Mouse (Mus musculus): ENCODE data around the gene Arhgap20. TPM values are rescaled to one million over a fixed set of nuclear protein-coding genes. Genes with fewer than 3 reads are reported as not detected.
A peak's percentile ranks its signal among the peaks of the same experiment; 100 is the strongest.

The Arhgap20 gene
- polyA plus RNA-seq, 1 experiment from 2014 or later: 9.7 TPM

- H3K9ac ChIP-seq (ENCODE audit: low read length): no peak overlapping the region
- H3K27ac ChIP-seq (ENCODE audit: low read length): no peak overlapping the region
- 44% methylated on average over 7 of the region's 7 CpGs for WGBS
- ATAC-seq (ENCODE audit: low read depth): no peak
- H3K27me3 ChIP-seq (ENCODE audit: control insufficient read depth, insufficient read depth, low read depth, low read length): no peaks in the 10 kb centered on the region
- no peaks in the 10 kb centered on the region for H3K9me3 ChIP-seq (ENCODE audit: control insufficient read depth, low read length)
- peaks cover 7% of the 10 kb centered on the region; the same call in 1 of the 2 replicates for H3K36me3 ChIP-seq (ENCODE audit: control insufficient read depth, insufficient read depth, low read length)
- H3K4me1 ChIP-seq (replicated peaks; ENCODE audit: control insufficient read depth, insufficient read depth, low read length): peaks cover 5% of the 10 kb centered on the region; the same call in 1 of the 2 replicates
- no peak overlapping the region for H3K4me2 ChIP-seq (ENCODE audit: low read depth, low read length)
- H3K4me3 ChIP-seq (ENCODE audit: low read length): no peak overlapping the region
These were observed 72.6 kb downstream of the Arhgap20 start for GRCm38 (mm10) chr9:51837716-51838115.

DNA sequence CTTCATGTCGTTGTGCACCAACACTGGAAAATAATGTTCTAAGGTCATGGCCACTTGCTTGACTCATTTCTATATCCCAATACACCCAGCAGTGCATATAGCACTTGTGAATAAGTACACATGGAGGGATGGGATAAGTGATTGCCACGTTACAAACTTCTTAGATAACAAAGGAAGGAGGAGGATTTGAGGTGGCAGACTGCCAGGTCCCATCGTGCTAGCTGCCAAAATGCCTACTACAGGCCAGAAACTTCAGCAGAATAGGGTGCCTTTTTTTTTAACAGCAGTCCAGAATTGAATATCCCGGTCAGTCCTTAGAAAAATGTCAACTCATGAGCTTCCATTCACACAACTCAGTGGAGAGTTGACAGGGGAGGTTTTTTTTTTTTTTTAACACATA, 78.1 kb downstream of the Arhgap20 start:
- peaks cover 2% of the 10 kb centered on the region; the same call in 1 of the 2 replicates for H3K4me1 ChIP-seq (replicated peaks; ENCODE audit: control insufficient read depth, insufficient read depth, low read length)

GRCm38 (mm10) chr9:51845796-51846195, 80.7 kb downstream of the Arhgap20 start:
- H3K27me3 ChIP-seq (ENCODE audit: control insufficient read depth, insufficient read depth, low read depth, low read length): no peaks in the 10 kb centered on the region
- WGBS: 88% methylated on average over 10 of the region's 10 CpGs

More for the DNA sequence above, 78.1 kb downstream of the Arhgap20 start:
- Histone ChIP-seq H3K27ac (ENCODE audit: low read length) (no peak overlapping the region), H3K4me3 (ENCODE audit: low read length) (no peak overlapping the region), H3K27me3 (ENCODE audit: control insufficient read depth, insufficient read depth, low read depth, low read length) (no peaks in the 10 kb centered on the region), H3K4me2 (ENCODE audit: low read depth, low read length) (no peak overlapping the region), H3K9me3 (ENCODE audit: control insufficient read depth, low read length) (no peaks in the 10 kb centered on the region), H3K9ac (ENCODE audit: low read length) (no peak overlapping the region), H3K36me3 (ENCODE audit: control insufficient read depth, insufficient read depth, low read length) (peaks cover 5% of the 10 kb centered on the region; the same call in 1 of the 2 replicates)
- no peak; the same call in 1 of the 2 replicates for ATAC-seq (ENCODE audit: low read depth)
- WGBS: 21% methylated on average over 4 of the region's 4 CpGs

GRCm38 (mm10) chr9:51853772-51854171, 88.6 kb downstream of the Arhgap20 start:
- Histone ChIP-seq H3K9me3 (ENCODE audit: control insufficient read depth, low read length) (no peaks in the 10 kb centered on the region), H3K4me2 (ENCODE audit: low read depth, low read length) (no peak overlapping the region), H3K27ac (ENCODE audit: low read length) (no peak overlapping the region), H3K9ac (ENCODE audit: low read length) (no peak overlapping the region), H3K36me3 (ENCODE audit: control insufficient read depth, insufficient read depth, low read length) (peaks cover 9% of the 10 kb centered on the region), H3K4me1 (replicated peaks; ENCODE audit: control insufficient read depth, insufficient read depth, low read length) (no peaks in the 10 kb centered on the region), H3K4me3 (ENCODE audit: low read length) (no peak overlapping the region), H3K27me3 (ENCODE audit: control insufficient read depth, insufficient read depth, low read depth, low read length) (no peaks in the 10 kb centered on the region)
- 89% methylated on average over 5 of the region's 5 CpGs for WGBS
- ATAC-seq (ENCODE audit: low read depth): no peak

More at GRCm38 (mm10) chr9:51845796-51846195, 80.7 kb downstream of the Arhgap20 start:
- Histone ChIP-seq H3K9me3 (ENCODE audit: control insufficient read depth, low read length) (no peaks in the 10 kb centered on the region), H3K9ac (ENCODE audit: low read length) (no peak overlapping the region), H3K4me2 (ENCODE audit: low read depth, low read length) (no peak overlapping the region), H3K4me1 (replicated peaks; ENCODE audit: control insufficient read depth, insufficient read depth, low read length) (peaks cover 2% of the 10 kb centered on the region; the same call in 1 of the 2 replicates), H3K27ac (ENCODE audit: low read length) (no peak overlapping the region), H3K36me3 (ENCODE audit: control insufficient read depth, insufficient read depth, low read length) (peaks cover 10% of the 10 kb centered on the region), H3K4me3 (ENCODE audit: low read length) (no peak overlapping the region)
- ATAC-seq (ENCODE audit: low read depth): no peak

GRCm38 (mm10) chr9:51864273-51864672, 99.1 kb downstream of the Arhgap20 start:
- H3K4me2 ChIP-seq (ENCODE audit: low read depth, low read length): no peak overlapping the region
- WGBS: 80% methylated on average over 3 of the region's 3 CpGs
- no peak overlapping the region for H3K4me3 ChIP-seq (ENCODE audit: low read length)
- H3K9ac ChIP-seq (ENCODE audit: low read length): no peak overlapping the region
- H3K36me3 ChIP-seq (ENCODE audit: control insufficient read depth, insufficient read depth, low read length): no peaks in the 10 kb centered on the region
- no peaks in the 10 kb centered on the region for H3K9me3 ChIP-seq (ENCODE audit: control insufficient read depth, low read length)
- no peaks in the 10 kb centered on the region for H3K4me1 ChIP-seq (replicated peaks; ENCODE audit: control insufficient read depth, insufficient read depth, low read length)
- H3K27me3 ChIP-seq (ENCODE audit: control insufficient read depth, insufficient read depth, low read depth, low read length): no peaks in the 10 kb centered on the region
- H3K27ac ChIP-seq (ENCODE audit: low read length): no peak overlapping the region
- no peak for ATAC-seq (ENCODE audit: low read depth)

DNA sequence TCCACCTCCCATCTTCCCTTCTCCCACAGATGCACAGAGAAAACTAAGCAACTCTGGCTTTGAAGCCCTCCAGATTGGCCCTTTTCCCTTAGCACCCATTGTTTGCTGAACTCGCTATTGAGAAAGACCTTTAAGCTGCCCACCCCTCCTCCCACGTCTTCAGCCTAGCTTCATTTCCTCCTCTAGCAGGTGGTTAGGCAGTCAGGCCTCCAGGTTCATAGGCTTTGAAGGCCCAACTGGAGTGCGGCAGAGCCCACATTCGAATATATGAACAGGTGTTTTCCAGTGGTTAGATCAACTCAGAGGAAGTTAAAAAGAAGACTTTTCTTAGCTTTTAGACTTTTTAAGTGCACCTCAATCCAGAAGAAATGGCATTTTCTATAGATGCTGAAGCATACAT, 101.5 kb downstream of the Arhgap20 start:
- Histone ChIP-seq H3K4me1 (replicated peaks; ENCODE audit: control insufficient read depth, insufficient read depth, low read length) (no peaks in the 10 kb centered on the region), H3K27ac (ENCODE audit: low read length) (no peak overlapping the region), H3K9ac (ENCODE audit: low read length) (no peak overlapping the region), H3K9me3 (ENCODE audit: control insufficient read depth, low read length) (no peaks in the 10 kb centered on the region), H3K4me2 (ENCODE audit: low read depth, low read length) (no peak overlapping the region), H3K4me3 (ENCODE audit: low read length) (no peak overlapping the region), H3K36me3 (ENCODE audit: control insufficient read depth, insufficient read depth, low read length) (no peaks in the 10 kb centered on the region), H3K27me3 (ENCODE audit: control insufficient read depth, insufficient read depth, low read depth, low read length) (no peaks in the 10 kb centered on the region)
- no peak for ATAC-seq (ENCODE audit: low read depth)
- 44% methylated on average over 4 of the region's 4 CpGs for WGBS

DNA sequence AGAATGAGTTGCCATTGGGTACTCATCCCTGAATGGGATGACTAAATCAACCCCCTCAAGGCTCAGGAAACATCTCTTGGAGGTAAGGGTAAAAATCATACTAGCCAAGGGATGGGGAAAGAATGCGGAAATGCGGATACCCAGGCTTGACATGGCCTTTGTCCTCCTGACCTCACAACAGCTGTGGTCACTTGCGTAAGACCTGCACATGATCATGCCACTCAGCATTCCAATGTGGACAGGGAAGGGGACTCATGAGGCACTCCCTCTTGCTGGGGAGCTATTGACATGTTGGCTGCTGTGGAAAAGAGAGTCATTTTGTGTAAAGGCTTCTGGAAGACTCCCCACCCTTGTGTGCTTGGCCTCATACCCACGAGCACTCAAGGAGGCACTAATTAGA, 103.9 kb downstream of the Arhgap20 start:
- no peak overlapping the region for H3K9ac ChIP-seq (ENCODE audit: low read length)
- no peak overlapping the region for H3K4me2 ChIP-seq (ENCODE audit: low read depth, low read length)
- WGBS: 85% methylated on average over 4 of the region's 4 CpGs
- no peaks in the 10 kb centered on the region for H3K27me3 ChIP-seq (ENCODE audit: control insufficient read depth, insufficient read depth, low read depth, low read length)
- no peaks in the 10 kb centered on the region for H3K4me1 ChIP-seq (replicated peaks; ENCODE audit: control insufficient read depth, insufficient read depth, low read length)
- ATAC-seq (ENCODE audit: low read depth): no peak
- no peak overlapping the region for H3K4me3 ChIP-seq (ENCODE audit: low read length)
- H3K9me3 ChIP-seq (ENCODE audit: control insufficient read depth, low read length): no peaks in the 10 kb centered on the region
- no peak overlapping the region for H3K27ac ChIP-seq (ENCODE audit: low read length)
- H3K36me3 ChIP-seq (ENCODE audit: control insufficient read depth, insufficient read depth, low read length): no peaks in the 10 kb centered on the region

DNA sequence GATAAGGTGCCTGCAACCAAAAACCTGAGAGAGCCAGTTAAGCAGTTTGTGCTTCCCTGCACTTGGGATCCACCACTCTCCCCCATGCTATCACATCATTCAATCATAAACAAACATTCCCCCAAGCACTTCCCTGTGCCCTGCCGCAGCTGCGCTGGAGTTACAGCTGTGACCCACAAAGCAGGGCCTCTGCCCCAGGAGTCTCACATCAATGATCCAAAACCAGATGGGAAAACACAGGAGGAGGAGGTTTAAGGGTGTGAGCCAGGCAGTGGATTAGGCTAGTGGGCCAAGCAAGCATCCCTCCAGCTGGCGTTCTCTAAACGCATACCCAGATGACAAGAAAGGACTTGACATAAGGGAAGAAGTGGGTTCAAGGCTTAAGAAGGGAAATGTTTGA, 109.2 kb downstream of the Arhgap20 start:
- ATAC-seq (ENCODE audit: low read depth): no peak
- H3K27me3 ChIP-seq (ENCODE audit: control insufficient read depth, insufficient read depth, low read depth, low read length): no peaks in the 10 kb centered on the region
- no peak overlapping the region for H3K9ac ChIP-seq (ENCODE audit: low read length)
- H3K4me2 ChIP-seq (ENCODE audit: low read depth, low read length): no peak overlapping the region
- H3K9me3 ChIP-seq (ENCODE audit: control insufficient read depth, low read length): no peaks in the 10 kb centered on the region
- no peaks in the 10 kb centered on the region for H3K4me1 ChIP-seq (replicated peaks; ENCODE audit: control insufficient read depth, insufficient read depth, low read length)
- H3K36me3 ChIP-seq (ENCODE audit: control insufficient read depth, insufficient read depth, low read length): no peaks in the 10 kb centered on the region
- WGBS: 17% methylated on average over 4 of the region's 4 CpGs
- H3K27ac ChIP-seq (ENCODE audit: low read length): no peak overlapping the region
- H3K4me3 ChIP-seq (ENCODE audit: low read length): no peak overlapping the region

- H3K27ac ChIP-seq (ENCODE audit: low read length): no peak overlapping the region
- no peaks in the 10 kb centered on the region for H3K4me1 ChIP-seq (replicated peaks; ENCODE audit: control insufficient read depth, insufficient read depth, low read length)
- H3K4me2 ChIP-seq (ENCODE audit: low read depth, low read length): peak overlapping the region; percentile 35
- no peaks in the 10 kb centered on the region for H3K9me3 ChIP-seq (ENCODE audit: control insufficient read depth, low read length)
- no peaks in the 10 kb centered on the region for H3K36me3 ChIP-seq (ENCODE audit: control insufficient read depth, insufficient read depth, low read length)
- no peaks in the 10 kb centered on the region for H3K27me3 ChIP-seq (ENCODE audit: control insufficient read depth, insufficient read depth, low read depth, low read length)
- peak overlapping the region; percentile 21; the same call in 1 of the 2 replicates for H3K4me3 ChIP-seq (ENCODE audit: low read length)
- WGBS: 61% methylated on average over 20 of the region's 20 CpGs
- ATAC-seq (ENCODE audit: low read depth): peak; percentile 51; the same call in 1 of the 2 replicates
- peak overlapping the region; percentile 32; the same call in 1 of the 2 replicates for H3K9ac ChIP-seq (ENCODE audit: low read length)
These were observed 110.4 kb downstream of the Arhgap20 start for GRCm38 (mm10) chr9:51875531-51875930.

- ATAC-seq (ENCODE audit: low read depth): peak; percentile 49; the same call in 1 of the 2 replicates
- WGBS: 21% methylated on average over 4 of the region's 4 CpGs
- no peak overlapping the region for H3K9ac ChIP-seq (ENCODE audit: low read length)
- H3K4me1 ChIP-seq (replicated peaks; ENCODE audit: control insufficient read depth, insufficient read depth, low read length): 0 out of 2 replicates have a peak, but pooled peaks cover 2% of the 10 kb centered on the region
- no peaks in the 10 kb centered on the region for H3K36me3 ChIP-seq (ENCODE audit: control insufficient read depth, insufficient read depth, low read length)
- no peaks in the 10 kb centered on the region for H3K27me3 ChIP-seq (ENCODE audit: control insufficient read depth, insufficient read depth, low read depth, low read length)
- no peak overlapping the region for H3K4me3 ChIP-seq (ENCODE audit: low read length)
- no peak overlapping the region for H3K27ac ChIP-seq (ENCODE audit: low read length)
- no peaks in the 10 kb centered on the region for H3K9me3 ChIP-seq (ENCODE audit: control insufficient read depth, low read length)
- no peak overlapping the region for H3K4me2 ChIP-seq (ENCODE audit: low read depth, low read length)
These were observed 116.2 kb downstream of the Arhgap20 start for GRCm38 (mm10) chr9:51881386-51881785.

Measured in lung, embryonic 16.5 days (tissue).